Mouse (Mus musculus) cerebellum, adult 9-10 months (tissue): ENCODE measurements at regions not wholly inside any gene's neighbourhood (a gene's known extent, or its start where the extent isn't known, plus 50 kb on each side); places are given as distances from the start of the nearest gene placed in this dataset.

ENCODE experiments used
- DNase-seq: peaks from one replicate; pipeline ENCODE4 v3.0.0; 2022

GRCm38 (mm10) chr1:35978766-35979165 is 89.4 kb upstream of the Hs6st1 start:
- DNase-seq: peak; percentile 26

DNA sequence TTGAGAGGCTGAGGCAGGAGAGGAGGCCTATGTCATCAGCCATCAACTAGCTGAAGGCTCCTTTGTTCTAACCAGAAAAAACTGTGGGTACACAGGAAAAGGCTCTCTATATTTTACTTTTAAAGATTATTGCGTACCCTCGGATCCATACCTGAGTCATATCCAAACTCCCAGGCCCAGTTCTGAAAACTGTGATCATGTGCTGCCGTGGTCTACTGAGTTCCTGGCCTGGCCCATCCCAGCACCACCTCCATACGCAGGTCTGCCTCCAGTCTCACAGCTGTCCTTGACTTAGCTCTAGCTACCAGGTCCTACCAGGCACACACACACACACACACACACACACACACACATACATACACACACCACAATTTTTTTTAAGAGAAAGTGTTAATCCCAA is 87.0 kb upstream of the Hs6st1 start:
- DNase-seq: no peak

DNA sequence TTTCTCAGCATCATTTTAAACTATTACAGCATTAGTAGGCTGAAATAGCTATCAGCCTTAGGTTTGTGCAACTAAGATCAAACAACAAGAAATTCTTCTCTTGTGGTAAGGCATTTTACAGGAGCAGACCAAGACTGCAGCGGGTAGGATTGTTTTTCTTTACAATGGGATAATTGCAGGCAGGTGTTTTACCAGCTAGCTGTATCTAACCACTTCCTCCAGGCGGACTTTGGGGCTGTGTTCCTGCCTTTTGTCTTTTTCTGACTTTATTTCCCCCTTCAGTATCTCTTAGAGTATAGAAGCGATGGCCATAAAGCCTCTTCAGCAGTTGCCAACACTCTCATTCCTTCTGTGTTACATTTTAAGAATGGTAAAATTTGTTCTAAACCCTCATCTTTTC is 84.8 kb upstream of the Hs6st1 start:
- no peak for DNase-seq

GRCm38 (mm10) chr1:35985318-35985717 is 82.9 kb upstream of the Hs6st1 start:
- DNase-seq: no peak

DNA sequence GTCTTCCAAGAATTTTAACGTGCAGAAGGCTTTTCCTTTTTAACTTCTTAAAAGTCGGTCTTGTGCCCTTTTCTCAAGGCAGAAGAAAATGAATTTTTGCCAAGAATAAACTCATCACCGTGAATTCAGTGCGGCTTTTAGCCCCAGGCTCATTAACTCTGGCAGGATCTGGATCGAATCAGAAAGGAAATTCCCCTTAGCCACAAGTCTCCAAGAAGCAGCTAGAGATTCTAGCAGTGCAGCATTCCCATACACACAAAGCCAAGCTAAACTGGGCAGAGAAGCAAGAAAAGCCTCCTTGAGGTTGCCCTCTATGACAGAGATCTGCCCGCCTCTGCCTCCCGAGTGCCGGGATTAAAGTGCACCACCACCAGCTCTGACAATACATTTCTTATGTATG is 81.5 kb upstream of the Hs6st1 start:
- DNase-seq: no peak

DNA sequence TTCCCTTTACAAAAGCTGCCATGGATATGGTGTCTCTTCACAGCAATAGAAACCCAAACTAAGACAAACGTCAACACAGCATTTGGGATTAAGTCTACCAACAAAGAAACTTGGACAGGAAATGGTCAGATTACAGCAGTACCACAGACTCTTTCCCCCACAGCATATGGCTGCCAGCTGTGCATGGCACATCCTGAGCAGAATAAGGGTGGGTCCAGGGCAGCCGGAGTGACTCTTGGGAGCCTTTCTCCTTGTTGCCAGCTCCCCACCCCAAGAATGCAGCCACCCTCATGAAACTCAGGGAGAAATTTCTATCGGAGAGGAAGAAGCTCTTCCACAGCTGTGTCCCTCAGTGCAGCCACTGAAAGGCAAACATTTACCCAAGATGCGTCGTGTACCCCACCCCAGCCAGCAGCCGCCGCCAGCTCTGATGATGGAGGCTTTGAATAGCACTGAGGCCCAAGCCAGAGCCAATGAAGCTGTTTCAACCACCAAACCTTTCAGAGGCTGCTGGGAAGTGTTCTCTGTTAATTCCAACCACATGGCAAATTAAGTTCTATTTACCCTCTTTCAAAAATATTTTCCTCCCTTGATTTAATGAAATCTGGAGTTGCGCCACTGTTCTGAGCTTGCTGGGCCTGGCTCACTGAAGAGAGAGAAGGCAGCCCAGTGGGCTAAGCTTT is 75.8 kb upstream of the Hs6st1 start:
- no peak for DNase-seq

- peak; percentile 9 for DNase-seq
Observed at GRCm38 (mm10) chr1:35992937-35993336, 75.3 kb upstream of the Hs6st1 start.

- no peak for DNase-seq
Observed at GRCm38 (mm10) chr1:35995691-35996090, 72.5 kb upstream of the Hs6st1 start.

- no peak for DNase-seq
Observed at GRCm38 (mm10) chr1:36001319-36001718, 66.9 kb upstream of the Hs6st1 start.

DNA sequence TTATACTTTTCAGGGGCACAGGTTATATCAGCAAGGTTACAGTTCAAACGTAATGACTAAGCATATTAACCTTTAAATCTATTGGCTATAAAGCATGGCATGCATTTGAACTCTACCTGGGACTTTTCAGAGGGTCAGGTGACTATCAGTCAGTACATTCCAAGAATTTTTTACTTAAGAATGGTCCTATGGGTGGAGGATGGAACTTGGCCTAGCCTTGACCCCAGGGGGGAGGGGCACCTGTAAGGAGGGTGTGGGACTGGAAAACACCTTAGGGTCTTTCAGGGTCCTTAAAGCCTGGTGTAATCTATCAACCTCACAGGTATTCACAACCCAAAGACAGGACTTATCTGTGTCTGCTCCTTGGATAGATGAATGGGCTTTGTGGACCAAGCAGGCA is 66.4 kb upstream of the Hs6st1 start:
- DNase-seq: no peak

GRCm38 (mm10) chr1:36003592-36003991 is 64.6 kb upstream of the Hs6st1 start:
- no peak for DNase-seq

DNA sequence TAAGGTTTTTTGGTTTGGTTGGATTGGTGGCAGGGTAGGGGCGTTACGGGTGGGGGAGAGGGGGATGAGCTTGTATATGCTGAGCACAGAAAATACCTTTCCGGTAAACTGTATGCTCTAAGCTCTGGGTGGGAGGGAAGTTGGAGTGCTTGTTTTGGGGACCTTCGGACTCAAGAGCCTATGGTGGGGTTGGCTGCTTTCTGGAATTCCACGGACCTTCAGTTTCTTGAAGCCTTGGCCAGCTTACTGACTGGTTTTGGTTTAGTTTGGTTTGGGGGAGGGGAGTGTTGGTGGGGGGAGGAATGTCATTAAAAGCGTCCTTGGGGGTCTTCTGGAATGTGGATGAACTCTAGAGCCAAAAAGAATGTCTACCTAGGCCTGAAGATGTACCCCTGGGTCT is 59.6 kb upstream of the Hs6st1 start:
- DNase-seq: no peak

DNA sequence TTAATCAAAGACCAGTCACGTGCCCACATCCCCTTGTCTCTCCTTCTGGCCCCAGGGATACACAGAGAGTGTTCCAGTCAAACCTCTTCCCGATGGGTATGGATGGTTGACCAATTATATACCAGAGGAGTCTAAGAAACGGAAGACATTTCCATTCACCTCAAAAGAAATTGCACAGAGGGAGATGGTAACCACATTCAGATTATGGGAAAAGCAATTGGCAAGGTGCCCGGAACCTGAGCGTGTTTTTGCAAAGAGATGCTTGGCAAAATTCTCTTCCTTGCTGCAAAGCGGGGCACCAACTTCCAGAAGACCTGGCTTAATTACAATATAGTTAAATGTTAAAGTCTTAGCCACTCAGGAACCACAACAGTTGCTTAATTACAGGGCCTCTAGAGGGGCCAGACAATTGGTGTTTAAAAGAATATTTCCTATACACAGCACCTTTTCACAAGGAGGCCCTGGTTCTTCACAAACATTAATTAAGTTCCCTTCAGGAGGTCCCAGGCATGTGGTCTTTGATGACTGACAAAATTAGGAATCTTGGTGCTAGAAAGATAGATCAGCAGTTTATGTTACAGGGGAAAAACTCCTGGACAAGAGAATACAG is 59.1 kb upstream of the Hs6st1 start:
- DNase-seq: peak; percentile 18

GRCm38 (mm10) chr1:36010151-36010550 is 58.0 kb upstream of the Hs6st1 start:
- DNase-seq: no peak

DNA sequence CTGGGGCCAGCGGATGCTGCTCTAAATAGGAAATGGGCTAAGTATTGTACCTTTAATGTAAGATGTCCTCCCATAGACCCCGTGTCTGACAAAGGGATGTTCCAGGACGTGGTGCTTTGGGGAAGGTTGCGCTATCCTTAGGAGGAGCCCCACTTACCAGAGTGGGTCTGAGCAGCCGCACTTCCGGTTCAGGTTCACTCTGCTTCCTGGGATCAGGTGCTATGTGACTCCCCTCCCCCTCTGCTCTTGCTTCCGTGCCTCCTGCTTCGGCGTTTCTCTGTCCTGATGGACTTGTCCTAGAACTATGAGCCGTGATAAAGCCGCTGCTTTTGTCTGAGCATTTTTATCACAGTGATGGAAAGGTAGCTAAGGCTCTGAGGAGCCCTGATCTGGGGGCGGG is 57.4 kb upstream of the Hs6st1 start:
- no peak for DNase-seq

DNA sequence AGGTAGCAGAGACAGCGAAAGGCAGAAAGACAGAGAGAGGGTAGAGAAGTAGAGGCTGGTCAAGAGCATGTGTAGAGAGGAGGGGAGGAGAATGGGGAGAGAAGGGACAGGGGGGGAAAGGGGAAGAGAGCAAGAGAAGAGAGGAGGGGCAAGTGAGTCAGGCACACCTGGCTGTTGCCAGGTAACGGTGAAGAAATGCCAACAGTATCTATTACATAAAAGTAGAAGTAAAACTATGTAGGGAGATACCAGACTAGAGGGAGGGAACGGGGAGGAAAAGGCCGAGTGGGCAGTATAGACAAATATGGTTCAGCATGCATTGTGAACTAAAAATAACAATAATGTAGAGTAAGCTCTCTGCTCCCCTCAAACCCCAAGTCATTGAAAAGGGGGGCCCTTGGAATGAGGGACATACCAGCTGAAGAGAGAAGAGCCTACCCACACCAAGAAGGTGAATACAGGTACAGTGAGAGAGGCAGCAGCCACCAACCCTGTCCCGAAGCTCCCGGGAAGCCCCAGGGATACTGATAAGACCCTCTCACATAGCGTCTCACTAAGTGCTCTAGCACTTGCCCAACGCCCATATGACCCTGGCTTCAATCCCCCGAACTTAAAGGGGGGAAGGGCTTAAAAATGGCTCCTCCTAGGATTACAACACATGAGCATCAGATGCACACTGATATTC is 56.0 kb upstream of the Hs6st1 start:
- DNase-seq: no peak

GRCm38 (mm10) chr1:36013823-36014341 is 54.3 kb upstream of the Hs6st1 start:
- no peak for DNase-seq

DNA sequence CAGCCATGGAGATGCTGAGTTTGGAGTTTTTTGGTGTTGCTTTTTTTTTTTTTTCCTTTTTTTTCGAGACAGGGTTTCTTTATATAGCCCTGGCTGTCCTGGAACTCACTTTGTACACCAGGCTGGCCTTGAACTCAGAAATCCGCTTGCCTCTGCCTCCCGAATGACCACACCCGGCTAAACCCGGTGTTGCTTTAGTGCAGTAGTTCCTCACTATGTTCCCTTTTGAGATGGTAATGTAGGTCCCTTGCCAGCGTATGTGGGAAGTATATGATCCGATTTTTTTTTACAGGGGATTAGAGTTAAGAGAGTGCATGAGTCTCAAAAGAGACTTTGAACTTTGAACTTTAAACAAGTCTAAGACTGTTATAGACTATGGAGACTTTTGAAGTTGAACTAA is 53.8 kb upstream of the Hs6st1 start:
- DNase-seq: no peak

- no peak for DNase-seq
Observed at GRCm38 (mm10) chr1:36015210-36015609, 53.0 kb upstream of the Hs6st1 start.

DNA sequence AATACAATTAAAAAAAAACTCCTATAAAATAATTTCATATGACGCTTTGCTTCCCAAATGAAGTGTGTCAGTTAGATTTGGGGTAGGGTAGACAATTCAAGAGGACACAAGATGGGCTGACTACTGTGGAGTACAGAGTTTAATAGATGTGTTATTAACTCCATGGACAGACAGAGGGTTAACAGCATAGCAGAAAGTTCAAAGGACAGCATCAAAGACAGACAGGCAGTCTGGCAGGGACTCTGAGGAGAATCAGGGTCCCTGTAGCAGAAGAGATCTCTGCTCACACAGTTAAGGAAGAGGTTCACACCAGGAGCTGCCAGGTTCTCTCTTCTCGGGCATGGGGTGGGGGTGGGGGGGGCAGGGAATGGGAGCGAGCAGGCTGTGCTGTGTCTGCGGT is 51.6 kb upstream of the Hs6st1 start:
- DNase-seq: no peak

GRCm38 (mm10) chr1:36017061-36017461 is 51.1 kb upstream of the Hs6st1 start:
- DNase-seq: no peak

DNA sequence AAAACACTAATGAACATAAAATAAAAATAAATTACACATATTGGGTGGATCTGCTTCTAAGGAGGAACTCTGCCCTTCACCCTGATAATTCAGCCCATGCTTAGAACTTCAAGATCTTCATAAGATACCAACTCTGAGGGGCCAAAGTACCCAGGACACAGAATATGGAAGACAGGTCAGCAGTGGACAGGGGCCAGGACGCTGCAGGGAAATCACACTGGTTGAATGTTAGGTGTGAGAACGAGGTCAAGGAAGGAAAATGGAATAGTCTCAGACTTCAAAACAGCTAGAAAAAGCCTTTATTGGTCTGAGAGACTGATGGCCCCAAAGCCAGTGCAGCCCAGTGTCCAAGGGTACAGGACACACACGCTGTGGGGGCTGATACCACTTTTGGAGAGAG is 50.5 kb upstream of the Hs6st1 start:
- no peak for DNase-seq
